Mouse (Mus musculus): ENCODE data around the gene Racgap1.

Gene Racgap1

GRCm38 (mm10) chr15:99585741-99586140 lies 65.7 kb downstream of the Racgap1 start:
- DNase-seq = no peak

GRCm38 (mm10) chr15:99584407-99585202 lies 66.9 kb downstream of the Racgap1 start:
- DNase-seq = peak; percentile 34

DNA sequence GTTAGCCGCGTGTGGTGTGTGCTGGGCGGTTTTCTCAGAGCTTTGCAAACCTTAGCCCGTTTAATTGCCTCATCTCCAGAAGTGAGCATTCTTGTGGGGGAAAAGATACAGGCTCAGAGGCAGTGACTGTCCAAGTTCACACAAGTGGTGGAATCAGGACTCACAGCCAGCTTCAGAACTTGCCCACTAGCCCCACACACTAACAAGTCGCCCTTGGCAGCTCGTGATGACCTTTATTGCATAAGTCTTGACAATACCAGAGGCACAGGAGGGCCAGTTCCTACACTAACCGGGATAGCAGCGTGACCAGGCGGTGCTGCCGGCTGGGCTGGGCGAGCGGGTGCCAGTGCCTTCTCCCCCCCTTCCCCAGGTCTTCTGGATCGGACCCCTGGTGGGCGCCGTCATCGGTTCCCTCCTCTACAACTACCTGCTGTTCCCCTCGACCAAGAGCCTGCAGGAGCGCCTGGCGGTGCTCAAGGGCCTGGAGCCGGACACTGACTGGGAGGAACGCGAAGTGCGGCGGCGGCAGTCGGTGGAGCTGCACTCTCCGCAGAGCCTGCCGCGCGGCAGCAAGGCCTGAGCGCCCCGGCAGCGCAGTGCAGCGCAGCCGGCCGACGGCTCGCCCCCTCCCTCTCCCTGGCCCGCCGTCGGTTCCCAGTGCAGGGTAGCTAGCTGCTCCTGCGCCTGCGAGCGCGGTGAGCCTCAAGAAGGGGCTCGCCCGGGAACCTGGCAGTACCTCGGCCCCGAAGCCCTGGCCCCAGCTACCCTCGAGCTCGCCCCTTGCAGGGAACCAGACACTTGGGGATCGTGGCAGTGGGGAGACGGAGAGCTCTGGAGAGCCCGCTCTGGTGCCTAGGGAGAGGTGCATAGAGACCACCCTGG lies 67.8 kb downstream of the Racgap1 start:
- DNase-seq = peak; percentile 65

DNA sequence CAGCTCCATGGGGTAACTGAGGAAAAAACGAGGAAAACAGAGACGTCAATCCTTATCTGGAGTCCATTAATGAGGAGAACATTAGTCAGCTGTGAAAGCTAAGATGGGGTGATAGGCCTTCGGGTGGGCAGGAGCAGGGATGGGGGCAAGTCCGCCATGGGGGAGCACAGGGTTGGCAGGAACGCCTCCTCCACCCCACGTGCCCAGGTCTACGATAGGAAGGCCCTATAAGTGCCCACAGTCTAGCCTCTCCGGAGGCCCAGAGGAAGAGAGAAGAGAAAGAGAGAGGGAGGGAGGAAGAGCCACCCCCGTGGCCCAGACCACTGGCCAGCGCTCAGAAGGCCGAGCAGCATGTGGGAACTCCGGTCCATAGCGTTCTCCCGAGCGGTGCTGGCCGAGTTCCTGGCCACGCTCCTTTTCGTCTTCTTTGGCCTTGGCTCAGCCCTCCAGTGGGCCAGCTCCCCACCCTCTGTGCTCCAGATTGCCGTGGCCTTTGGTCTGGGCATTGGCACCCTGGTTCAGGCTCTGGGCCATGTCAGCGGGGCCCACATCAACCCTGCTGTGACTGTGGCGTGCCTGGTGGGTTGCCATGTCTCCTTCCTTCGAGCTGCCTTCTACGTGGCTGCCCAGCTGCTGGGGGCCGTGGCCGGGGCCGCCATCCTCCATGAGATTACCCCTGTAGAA lies 72.5 kb downstream of the Racgap1 start, which contains the start of gene Aqp2:
TSS of gene Aqp2 (plus strand) at position 254 of the 684 bp plus-strand sequence.
- DNase-seq = peak; percentile 29
